Mouse (Mus musculus): ENCODE measurements around the gene Zc3h12d. TPM values are rescaled to one million over a fixed set of nuclear protein-coding genes. Genes with fewer than 3 reads are reported as not detected.

Gene Zc3h12d
- polyA plus RNA-seq, 1 experiment from 2014 or later: 0.22 TPM

GRCm38 (mm10) chr10:7820171-7820570, 12.1 kb upstream of the Zc3h12d start:
- peaks cover 71% of the 10 kb centered on the region for H3K36me3 ChIP-seq
- 77% methylated on average over 5 of the region's 5 CpGs for WGBS (ENCODE audit: insufficient replicate concordance)
- no peak for ATAC-seq (ENCODE audit: low read depth)

GRCm38 (mm10) chr10:7821981-7822380, 10.3 kb upstream of the Zc3h12d start:
- DNase-seq (no peak), ATAC-seq (ENCODE audit: low read depth) (no peak)
- WGBS (ENCODE audit: insufficient replicate concordance): 89% methylated on average over 12 of the region's 12 CpGs
- Histone ChIP-seq H3K27me3 (no peaks in the 10 kb centered on the region), H3K4me2 (no peak overlapping the region), H3K4me1 (replicated peaks) (no peaks in the 10 kb centered on the region), H3K27ac (no peak overlapping the region), H3K9me3 (replicated peaks) (no peaks in the 10 kb centered on the region), H3K9ac (no peak overlapping the region), H3K4me3 (replicated peaks) (no peak overlapping the region), H3K36me3 (peaks cover 64% of the 10 kb centered on the region)

More at GRCm38 (mm10) chr10:7820171-7820570, 12.1 kb upstream of the Zc3h12d start:
- Histone ChIP-seq H3K4me2 (no peak overlapping the region), H3K9me3 (replicated peaks) (no peaks in the 10 kb centered on the region), H3K4me3 (replicated peaks) (no peak overlapping the region), H3K9ac (no peak overlapping the region), H3K4me1 (replicated peaks) (no peaks in the 10 kb centered on the region), H3K27ac (no peak overlapping the region), H3K27me3 (no peaks in the 10 kb centered on the region)
- no peak for DNase-seq

GRCm38 (mm10) chr10:7824663-7825280, 7.5 kb upstream of the Zc3h12d start:
- WGBS (ENCODE audit: insufficient replicate concordance): 79% methylated on average over 9 of the region's 9 CpGs

GRCm38 (mm10) chr10:7825281-7825665, 7.0 kb upstream of the Zc3h12d start:
- H3K27ac ChIP-seq: no peak overlapping the region
- no peak for ATAC-seq (ENCODE audit: low read depth)
- H3K9ac ChIP-seq: no peak overlapping the region
- no peak overlapping the region for H3K4me3 ChIP-seq (replicated peaks)
- no peaks in the 10 kb centered on the region for H3K27me3 ChIP-seq
- no peak overlapping the region for H3K4me2 ChIP-seq
- peaks cover 43% of the 10 kb centered on the region for H3K36me3 ChIP-seq
- 85% methylated on average over 4 of the region's 4 CpGs for WGBS (ENCODE audit: insufficient replicate concordance)
- DNase-seq: no peak
- no peaks in the 10 kb centered on the region for H3K4me1 ChIP-seq (replicated peaks)
- no peaks in the 10 kb centered on the region for H3K9me3 ChIP-seq (replicated peaks)

More at GRCm38 (mm10) chr10:7824663-7825280, 7.5 kb upstream of the Zc3h12d start:
- DNase-seq (no peak), ATAC-seq (ENCODE audit: low read depth) (no peak)
- H3K9me3 ChIP-seq (replicated peaks): no peaks in the 10 kb centered on the region
- H3K4me1 ChIP-seq (replicated peaks): no peaks in the 10 kb centered on the region
- no peak overlapping the region for H3K27ac ChIP-seq
- no peak overlapping the region for H3K4me3 ChIP-seq (replicated peaks)
- H3K9ac ChIP-seq: no peak overlapping the region
- no peaks in the 10 kb centered on the region for H3K27me3 ChIP-seq
- peaks cover 47% of the 10 kb centered on the region for H3K36me3 ChIP-seq
- H3K4me2 ChIP-seq: no peak overlapping the region

GRCm38 (mm10) chr10:7826106-7826505, 6.2 kb upstream of the Zc3h12d start:
- H3K9me3 ChIP-seq (replicated peaks): no peaks in the 10 kb centered on the region
- H3K9ac ChIP-seq: no peak overlapping the region
- H3K4me2 ChIP-seq: no peak overlapping the region
- no peak for DNase-seq
- no peak overlapping the region for H3K27ac ChIP-seq
- H3K4me3 ChIP-seq (replicated peaks): no peak overlapping the region
- no peaks in the 10 kb centered on the region for H3K4me1 ChIP-seq (replicated peaks)
- peaks cover 37% of the 10 kb centered on the region for H3K36me3 ChIP-seq
- WGBS (ENCODE audit: insufficient replicate concordance): 78% methylated on average over 9 of the region's 9 CpGs
- H3K27me3 ChIP-seq: no peaks in the 10 kb centered on the region
- ATAC-seq (ENCODE audit: low read depth): no peak

- Histone ChIP-seq H3K27me3 (no peaks in the 10 kb centered on the region), H3K9ac (no peak overlapping the region), H3K4me2 (no peak overlapping the region), H3K36me3 (no peaks in the 10 kb centered on the region), H3K4me3 (replicated peaks) (no peak overlapping the region), H3K9me3 (replicated peaks) (no peaks in the 10 kb centered on the region), H3K4me1 (replicated peaks) (0 out of 2 replicates have a peak, but pooled peaks cover 5% of the 10 kb centered on the region), H3K27ac (no peak overlapping the region)
- no peak for ATAC-seq (ENCODE audit: low read depth)
- no peak for DNase-seq
- WGBS (ENCODE audit: insufficient replicate concordance): 52% methylated on average over 9 of the region's 9 CpGs
Measured at GRCm38 (mm10) chr10:7833377-7834165, 1.3 kb downstream of the Zc3h12d start.

GRCm38 (mm10) chr10:7834671-7835225, 2.5 kb downstream of the Zc3h12d start:
- DNase-seq (no peak), ATAC-seq (ENCODE audit: low read depth) (no peak)
- no peak overlapping the region for H3K9ac ChIP-seq
- H3K27ac ChIP-seq: no peak overlapping the region
- 50% methylated on average over 10 of the region's 10 CpGs for WGBS (ENCODE audit: insufficient replicate concordance)
- no peaks in the 10 kb centered on the region for H3K36me3 ChIP-seq
- H3K4me1 ChIP-seq (replicated peaks): 0 out of 2 replicates have a peak, but pooled peaks cover 7% of the 10 kb centered on the region
- no peak overlapping the region for H3K4me2 ChIP-seq
- H3K27me3 ChIP-seq: no peaks in the 10 kb centered on the region
- no peak overlapping the region for H3K4me3 ChIP-seq (replicated peaks)
- no peaks in the 10 kb centered on the region for H3K9me3 ChIP-seq (replicated peaks)

GRCm38 (mm10) chr10:7836902-7837301, 4.6 kb downstream of the Zc3h12d start:
- no peak for ATAC-seq (ENCODE audit: low read depth)
- no peak overlapping the region for H3K4me2 ChIP-seq
- no peak for DNase-seq
- H3K9ac ChIP-seq: no peak overlapping the region
- no peak overlapping the region for H3K4me3 ChIP-seq (replicated peaks)
- H3K4me1 ChIP-seq (replicated peaks): peaks cover 14% of the 10 kb centered on the region; the same call in 1 of the 2 replicates
- H3K27ac ChIP-seq: no peak overlapping the region
- H3K27me3 ChIP-seq: peaks cover 4% of the 10 kb centered on the region; the same call in 1 of the 2 replicates
- H3K9me3 ChIP-seq (replicated peaks): no peaks in the 10 kb centered on the region
- H3K36me3 ChIP-seq: no peaks in the 10 kb centered on the region
- WGBS (ENCODE audit: insufficient replicate concordance): 53% methylated on average over 2 of the region's 2 CpGs

GRCm38 (mm10) chr10:7837446-7837845, 5.2 kb downstream of the Zc3h12d start:
- peaks cover 14% of the 10 kb centered on the region; the same call in 1 of the 2 replicates for H3K4me1 ChIP-seq (replicated peaks)
- DNase-seq: no peak
- ATAC-seq (ENCODE audit: low read depth): no peak
- 72% methylated on average over 8 of the region's 8 CpGs for WGBS (ENCODE audit: insufficient replicate concordance)
- no peak overlapping the region for H3K4me3 ChIP-seq (replicated peaks)
- H3K27ac ChIP-seq: no peak overlapping the region
- H3K36me3 ChIP-seq: no peaks in the 10 kb centered on the region
- H3K9ac ChIP-seq: no peak overlapping the region
- H3K9me3 ChIP-seq (replicated peaks): no peaks in the 10 kb centered on the region
- H3K27me3 ChIP-seq: peaks cover 4% of the 10 kb centered on the region; the same call in 1 of the 2 replicates
- no peak overlapping the region for H3K4me2 ChIP-seq

GRCm38 (mm10) chr10:7838036-7838435, 5.8 kb downstream of the Zc3h12d start:
- Histone ChIP-seq H3K27me3 (peaks cover 4% of the 10 kb centered on the region; the same call in 1 of the 2 replicates), H3K4me3 (replicated peaks) (no peak overlapping the region), H3K9me3 (replicated peaks) (no peaks in the 10 kb centered on the region), H3K4me2 (no peak overlapping the region), H3K9ac (no peak overlapping the region), H3K4me1 (replicated peaks) (peaks cover 13% of the 10 kb centered on the region; the same call in 1 of the 2 replicates), H3K36me3 (no peaks in the 10 kb centered on the region), H3K27ac (no peak overlapping the region)
- DNase-seq (no peak), ATAC-seq (ENCODE audit: low read depth) (no peak)
- 75% methylated on average over 8 of the region's 8 CpGs for whole genome bisulfite sequencing (ENCODE audit: insufficient replicate concordance)

GRCm38 (mm10) chr10:7838874-7839421, 6.7 kb downstream of the Zc3h12d start:
- no peak overlapping the region for H3K27ac ChIP-seq
- H3K27me3 ChIP-seq: peaks cover 4% of the 10 kb centered on the region; the same call in 1 of the 2 replicates
- no peak overlapping the region for H3K4me2 ChIP-seq
- H3K9me3 ChIP-seq (replicated peaks): no peaks in the 10 kb centered on the region
- WGBS (ENCODE audit: insufficient replicate concordance): 59% methylated on average over 5 of the region's 5 CpGs
- DNase-seq (no peak), ATAC-seq (ENCODE audit: low read depth) (no peak)
- H3K9ac ChIP-seq: no peak overlapping the region
- H3K4me3 ChIP-seq (replicated peaks): no peak overlapping the region
- peaks cover 13% of the 10 kb centered on the region; the same call in 1 of the 2 replicates for H3K4me1 ChIP-seq (replicated peaks)
- H3K36me3 ChIP-seq: no peaks in the 10 kb centered on the region
